Mouse (Mus musculus) liver, postnatal 0 days (tissue): ENCODE data around the gene Mroh7.

Experiments used
- CTCF ChIP-seq: sonication (generic); IDR thresholded peaks from 2 replicates; pipeline ENCODE4 v1.5.1; 2016; ENCODE audit warnings: antibody characterized with exemption, low read depth
- EP300 ChIP-seq: IDR thresholded peaks from 2 replicates; pipeline ENCODE4 v1.6.1; 2016; ENCODE audit warnings: antibody characterized with exemption, low read depth, mild to moderate bottlenecking

DNA sequence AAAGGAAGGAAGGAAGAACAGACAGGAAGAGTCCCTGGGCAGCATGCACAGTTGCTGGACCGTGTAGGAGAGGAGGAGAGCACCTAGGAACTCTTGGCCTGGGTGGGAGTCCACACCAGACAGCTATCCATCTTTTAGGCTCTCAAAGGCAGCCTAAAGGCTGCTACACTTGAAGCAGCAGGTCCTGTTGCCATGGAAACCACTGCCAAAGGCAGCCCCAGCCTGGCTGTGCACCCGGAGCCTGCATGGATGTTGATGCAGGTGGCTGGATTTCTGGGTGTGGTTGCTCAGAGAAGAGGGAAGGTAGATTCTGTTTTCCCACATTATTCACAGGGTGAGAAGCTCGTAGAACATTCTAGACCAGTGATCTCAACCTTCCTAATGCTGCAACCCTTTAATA is 46.3 kb upstream of the Mroh7 start:
- TF ChIP-seq CTCF: no peak
- no peak for TF ChIP-seq EP300
